Mouse (Mus musculus): ENCODE results near the gene Ptpn18.

- TF ChIP-seq CTCF (IDR thresholded peaks at IDR 0.05; ENCODE audit: low read depth): no peak
- TF ChIP-seq EP300 (IDR thresholded peaks at IDR 0.05; ENCODE audit: low read depth): no peak
Observed at GRCm38 (mm10) chr1:34465445-34465844, 5.9 kb downstream of the Ptpn18 start.

Data from liver, postnatal 0 days (tissue).